Mouse (Mus musculus) left cerebral cortex, postnatal 4 days (tissue): ENCODE data around the gene Adgrd1. TPM values are rescaled to one million over a fixed set of nuclear protein-coding genes. Genes with fewer than 3 reads are reported as not detected.

Experiments used
- DNase-seq: peaks from one replicate; pipeline ENCODE4 v3.0.0-alpha.2; 2022
- intact Hi-C: fragments of 180-260 bp; cut with DNase I; formaldehyde crosslinking; loops from one replicate; pipeline ENCODE4 v1.15.1; 2025
- total RNA-seq, 2 experiments: library from RNA; stranded (reverse); gene quantifications; 2 replicates each; pipeline ENCODE4 v1.2.3; 2021

The Adgrd1 gene
- total RNA-seq, result under 1 TPM; 0.28 to 0.38 TPM

DNA sequence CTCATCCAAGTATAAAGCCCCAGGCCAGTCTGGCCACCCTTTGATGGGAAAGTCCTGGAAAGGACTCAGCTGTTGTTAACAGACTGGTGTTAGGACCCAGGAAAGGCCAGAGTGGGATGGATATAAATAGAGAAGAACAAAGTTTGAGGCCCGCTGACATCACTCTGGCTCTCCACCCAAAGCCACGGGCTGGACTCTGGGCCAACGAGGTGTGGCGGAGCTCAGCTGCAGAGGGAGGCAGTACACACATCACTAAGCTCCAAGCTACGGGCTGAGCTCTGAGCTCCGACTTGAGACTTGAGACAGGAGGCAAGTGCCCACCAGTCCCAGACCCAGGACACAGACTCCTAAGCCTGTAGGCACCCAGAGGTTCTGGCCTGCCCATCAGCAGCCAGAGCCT, at the start of gene Adgrd1:
Adgrd1 (plus strand) TSS at position 240 of the 400 bp plus-strand sequence.
- DNase-seq, result no peak
- intact Hi-C loops, result no loop called here

DNA sequence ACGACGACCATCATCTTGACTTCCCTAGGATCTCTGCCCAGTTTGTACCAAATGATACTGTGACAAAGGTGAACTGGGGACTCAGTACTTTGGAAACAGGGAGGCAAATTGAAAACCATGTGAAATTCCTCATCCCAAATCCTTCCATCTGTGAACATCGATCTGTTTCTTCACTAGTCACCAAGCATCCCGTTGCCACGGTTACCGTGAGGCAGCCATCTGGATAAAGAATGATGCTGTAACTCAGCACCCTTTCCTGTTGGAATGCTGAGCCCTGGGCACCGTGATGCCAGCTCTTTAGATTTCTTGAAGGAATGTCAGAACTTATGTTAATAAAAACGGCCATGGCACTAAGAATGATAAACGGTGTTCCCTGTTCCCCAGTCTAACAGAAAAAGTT, 47.2 kb upstream of the Adgrd1 start:
- intact Hi-C loops, result no loop called here
- DNase-seq, result peak; percentile 62

DNA sequence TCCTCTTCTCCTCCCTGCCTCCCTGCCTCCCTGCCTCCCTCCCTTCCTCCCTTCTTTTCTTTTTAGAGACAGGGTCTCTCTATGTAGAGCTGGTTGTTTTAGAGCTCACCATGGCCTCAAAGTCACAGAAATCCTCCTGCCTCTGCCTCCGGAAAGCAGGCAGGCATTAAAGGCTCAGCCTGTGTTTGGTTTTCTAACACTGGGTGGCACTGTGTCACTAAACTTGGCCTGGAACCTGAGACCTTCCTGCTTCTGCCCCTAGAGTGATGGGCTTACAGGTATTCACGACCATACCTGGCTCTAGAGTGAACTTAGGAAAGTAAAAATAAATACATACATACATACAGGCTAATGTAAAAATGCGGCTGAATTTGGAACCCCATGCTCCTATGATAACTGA, 44.6 kb upstream of the Adgrd1 start:
- DNase-seq, result no peak

DNA sequence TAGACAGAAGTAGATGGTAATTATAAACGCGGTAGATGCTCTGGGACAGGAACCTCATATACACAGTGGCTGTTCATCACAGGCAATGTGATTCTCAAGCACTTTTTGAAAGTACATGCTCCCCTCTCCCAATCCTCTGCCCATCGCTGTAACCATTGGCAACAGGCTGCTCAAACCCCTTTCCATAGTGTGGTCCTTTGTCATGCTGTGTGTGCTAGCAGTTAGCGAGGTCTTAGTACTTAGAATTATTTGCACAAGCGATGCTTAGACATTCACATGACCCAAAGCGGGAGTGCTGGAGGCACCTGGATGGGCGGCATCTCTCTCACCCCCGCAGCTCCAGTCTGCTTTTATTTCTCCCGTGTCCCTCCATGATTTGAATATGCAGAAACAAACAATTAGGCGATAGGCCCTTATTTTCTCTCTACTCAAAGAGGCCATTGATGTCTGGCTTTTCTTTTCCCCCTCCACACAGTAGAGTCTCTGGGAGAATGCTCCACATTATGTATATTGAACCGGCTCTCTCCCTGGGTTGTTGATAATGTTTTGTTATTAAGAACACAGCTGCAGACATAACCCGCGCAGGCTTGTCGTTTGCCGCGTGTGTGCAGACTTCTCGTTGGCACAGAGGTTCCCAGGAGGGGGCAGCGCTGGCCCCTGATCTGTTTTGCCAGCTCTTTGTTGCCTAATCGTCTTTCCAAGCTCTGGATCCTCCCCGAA, 43.8 kb upstream of the Adgrd1 start:
- intact Hi-C loops, result no loop called here
- DNase-seq, result no peak

More for the DNA sequence above, 44.6 kb upstream of the Adgrd1 start:
- intact Hi-C loops, result no loop called here

DNA sequence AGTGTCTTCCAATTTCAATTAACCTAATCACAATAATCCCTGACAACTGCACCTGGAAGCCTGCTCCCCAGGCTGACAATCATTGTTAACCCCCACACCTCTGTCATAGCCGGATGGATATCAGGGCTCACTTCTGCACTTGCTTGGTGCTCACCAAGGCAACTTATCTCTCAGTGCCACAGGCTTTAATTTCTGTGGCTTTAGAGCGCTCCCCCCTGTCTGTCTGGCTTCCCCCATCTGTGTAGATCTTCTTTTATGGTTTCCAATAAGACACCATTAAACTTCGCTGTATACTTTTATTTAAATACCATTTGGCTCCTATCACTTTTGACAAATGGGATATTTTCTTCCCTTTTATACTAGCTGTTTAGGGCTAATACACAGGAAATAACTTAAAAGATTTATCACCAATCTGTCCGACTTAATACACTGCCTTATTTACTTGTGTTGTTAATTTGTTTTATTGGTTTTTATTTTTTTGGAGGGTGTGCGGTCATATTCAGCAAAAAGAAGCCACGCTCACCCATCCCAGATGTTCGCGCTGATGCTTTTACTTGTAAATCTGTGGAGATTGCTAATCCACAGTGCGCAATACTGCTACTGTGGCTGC, 41.8 kb upstream of the Adgrd1 start:
- intact Hi-C loops, result no loop called here
- DNase-seq, result no peak

DNA sequence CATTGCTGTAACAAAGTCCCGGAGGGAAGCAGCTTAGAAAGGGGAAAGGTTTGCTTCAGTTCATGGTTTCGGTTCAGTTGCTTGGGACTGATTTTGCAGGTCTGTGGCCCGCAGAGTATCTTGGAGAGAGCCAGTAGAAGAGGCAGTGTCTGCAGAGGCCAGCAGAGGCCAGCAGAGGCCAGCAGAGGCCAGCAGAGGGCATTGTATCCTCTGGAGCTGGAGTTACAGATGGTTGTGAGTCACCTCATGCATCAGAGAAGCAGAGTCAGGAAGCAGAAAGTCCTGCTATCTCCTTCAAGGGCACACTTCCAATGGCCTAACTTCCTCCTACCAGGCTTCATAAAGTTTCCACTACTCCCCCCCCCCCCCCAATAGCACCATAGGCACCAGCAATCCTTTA, 37.4 kb upstream of the Adgrd1 start:
- intact Hi-C loops, result no loop called here
- no peak for DNase-seq

DNA sequence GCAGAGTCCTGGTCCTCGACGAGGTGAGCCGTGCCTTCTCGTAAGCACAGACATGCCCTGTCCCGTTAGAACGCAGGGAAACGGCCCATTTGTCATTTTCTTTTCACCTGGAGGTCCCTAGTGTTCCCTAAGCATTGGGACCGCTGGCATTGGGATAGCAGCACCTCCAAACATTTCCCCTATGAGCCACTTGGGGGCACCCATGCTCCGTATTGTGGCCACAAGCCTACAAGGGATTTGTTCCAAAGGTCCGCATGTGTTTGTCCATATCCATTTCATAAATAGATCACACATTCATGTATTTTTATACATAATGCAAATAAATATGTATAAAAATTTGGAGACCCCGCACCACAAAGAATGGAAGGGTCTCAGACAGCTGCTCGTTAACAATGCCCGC, 35.0 kb upstream of the Adgrd1 start:
- intact Hi-C loops, result loop anchor here (2.0 to 5.0 kb wide), 3 partner anchors 116 to 661 kb away; no protein-coding TSS in a partner anchor
- DNase-seq, result peak; percentile 73

DNA sequence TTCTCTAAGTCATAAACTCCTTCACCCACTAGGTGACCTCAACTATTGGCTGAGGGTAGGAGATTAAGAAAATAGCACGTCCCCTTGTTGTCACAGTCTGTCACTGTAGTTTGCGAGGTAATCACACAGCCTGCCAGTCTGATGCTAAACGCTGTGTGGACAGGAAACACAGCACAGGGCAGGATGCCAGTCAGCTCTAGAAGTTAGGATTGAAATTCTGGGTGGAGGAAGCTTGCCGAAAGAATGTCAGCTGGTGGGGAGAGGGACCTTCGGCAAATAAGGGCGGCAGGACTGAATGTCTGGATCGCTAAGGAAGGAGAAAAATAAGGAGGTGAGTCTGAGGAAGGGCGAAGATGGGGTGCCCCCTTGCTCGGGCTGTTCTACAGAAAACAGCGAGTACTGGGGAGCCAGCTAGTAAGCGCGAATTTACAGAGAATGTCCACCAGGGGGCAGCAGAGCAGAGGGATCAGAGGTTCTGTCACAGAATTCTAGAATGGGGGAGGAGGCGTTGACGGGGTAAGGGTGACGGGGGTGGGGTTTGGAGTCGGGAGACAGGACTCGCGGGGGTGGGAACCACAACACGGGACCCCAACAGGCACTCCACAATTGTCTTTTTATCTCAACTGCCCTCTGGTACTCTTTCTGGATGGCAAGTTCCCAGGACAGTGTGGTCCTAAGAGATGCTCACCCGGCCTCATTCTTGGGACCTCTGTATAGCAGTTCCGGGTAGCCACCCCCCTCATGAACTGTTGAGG, 33.3 kb upstream of the Adgrd1 start:
- DNase-seq, result peak; percentile 87
- intact Hi-C loops, result loop anchor here (5.0 kb wide), 2 partner anchors 114 to 659 kb away; no protein-coding TSS in a partner anchor

DNA sequence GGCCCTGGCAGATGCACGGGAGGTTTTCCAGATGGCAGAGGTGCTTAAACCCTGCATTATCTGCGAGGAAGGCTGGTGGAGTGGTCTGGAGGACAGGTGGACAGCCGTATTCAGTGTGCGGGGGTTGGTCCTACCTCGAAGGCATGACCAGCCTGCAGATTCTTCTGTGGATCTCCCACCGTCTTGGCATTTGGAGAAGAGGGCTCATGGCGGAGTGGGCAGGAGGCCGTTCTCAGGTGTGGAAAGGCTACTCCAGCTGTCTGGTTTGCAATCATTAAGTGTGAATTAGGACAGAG, 32.8 kb upstream of the Adgrd1 start:
- intact Hi-C loops, result loop anchor here (5.0 kb wide), 2 partner anchors 114 to 659 kb away; no protein-coding TSS in a partner anchor

DNA sequence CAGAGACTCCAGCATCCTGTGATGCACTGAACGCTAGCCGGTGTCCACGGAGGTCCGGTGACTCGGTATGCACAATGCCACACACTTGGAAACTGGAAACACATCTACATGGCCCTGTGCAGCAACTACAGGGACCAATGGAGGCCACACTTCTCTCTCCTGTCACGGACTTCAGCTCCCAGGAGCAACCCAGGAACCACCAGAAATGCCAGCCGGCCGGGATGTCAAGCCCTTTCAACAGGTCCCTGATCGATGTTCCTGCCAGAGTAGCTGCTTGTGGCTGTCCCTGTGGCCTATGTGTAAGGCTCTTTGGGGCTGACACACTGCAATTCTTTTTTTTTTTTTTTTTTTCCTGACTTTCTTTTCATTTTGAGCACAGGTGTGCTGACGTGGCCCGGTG, 32.4 kb upstream of the Adgrd1 start:
- DNase-seq, result no peak
- intact Hi-C loops, result loop anchor here (5.0 kb wide), 2 partner anchors 113 to 658 kb away; no protein-coding TSS in a partner anchor

More for the DNA sequence above, 32.8 kb upstream of the Adgrd1 start:
- no peak for DNase-seq

DNA sequence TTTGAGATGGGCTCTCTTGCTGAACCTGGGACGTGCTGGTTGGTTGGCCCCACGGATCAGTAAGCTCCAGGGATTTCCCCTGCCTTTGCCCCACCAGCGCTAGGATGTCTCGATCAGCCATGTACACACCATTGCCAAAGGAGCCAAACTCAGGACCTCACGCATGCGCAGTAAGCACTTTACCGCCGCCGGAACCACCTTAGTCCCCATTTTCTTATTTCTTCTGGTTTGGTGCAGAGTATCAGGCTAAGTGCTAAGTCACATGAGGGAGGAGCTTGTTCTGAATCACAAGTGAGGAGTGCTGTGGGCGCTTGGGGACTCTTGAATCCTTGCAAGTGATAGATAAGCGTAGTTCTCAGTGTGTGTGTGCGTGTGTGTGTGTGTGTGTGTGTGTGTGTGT, 31.2 kb upstream of the Adgrd1 start:
- intact Hi-C loops, result no loop called here
- no peak for DNase-seq

DNA sequence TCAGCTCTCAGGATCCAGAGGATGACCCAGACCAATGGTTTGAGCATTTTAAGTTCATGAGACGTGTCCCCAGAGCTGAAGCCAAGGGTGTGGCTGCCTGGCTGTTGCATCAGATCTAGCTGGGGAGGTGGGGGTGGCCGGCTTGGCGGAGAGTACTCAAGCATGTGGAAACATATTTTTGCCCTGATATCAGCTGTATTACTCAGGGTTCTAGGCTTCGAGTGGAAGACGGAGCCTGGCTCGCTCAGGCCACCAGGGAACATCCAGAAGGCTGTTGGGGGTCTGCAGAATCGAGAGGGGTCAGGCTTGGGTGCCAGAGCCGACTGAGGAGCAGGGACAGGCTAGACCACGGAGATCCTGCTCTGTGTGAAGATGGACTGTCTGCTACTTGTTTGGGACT, 30.6 kb upstream of the Adgrd1 start:
- intact Hi-C loops, result no loop called here
- no peak for DNase-seq

DNA sequence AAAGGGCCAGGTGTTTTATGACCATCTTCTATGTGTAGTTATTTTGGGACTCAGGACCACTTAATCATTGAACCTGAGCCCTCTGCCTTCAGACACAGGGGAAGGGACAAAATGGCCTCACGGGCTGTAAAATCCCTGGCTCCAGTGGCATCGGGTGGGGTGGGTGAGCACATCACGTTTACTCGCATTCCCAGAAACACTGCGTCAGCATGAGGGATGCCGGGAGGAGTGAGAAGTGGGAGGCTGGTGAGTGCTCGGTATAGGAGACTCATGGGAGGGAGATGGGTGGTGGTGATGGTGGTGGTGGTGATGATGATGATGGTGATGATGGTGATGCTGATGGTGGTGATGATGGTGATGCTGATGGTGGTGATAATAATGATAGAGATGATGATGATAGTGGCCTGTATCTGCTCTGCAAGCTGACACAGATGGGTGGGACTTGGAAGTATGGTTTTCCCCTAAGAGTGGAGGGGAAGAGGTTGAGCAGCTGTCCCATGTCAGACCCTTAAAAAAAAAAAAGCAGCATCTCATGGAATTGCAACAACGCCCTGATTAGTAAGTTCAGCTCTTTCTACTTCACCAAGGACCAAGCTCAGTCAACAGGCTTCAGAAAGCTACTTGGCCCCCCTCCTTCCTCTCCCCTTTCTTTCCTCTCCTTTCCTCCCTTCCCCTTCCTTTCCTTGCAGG, 29.9 kb upstream of the Adgrd1 start:
- DNase-seq, result no peak
- intact Hi-C loops, result no loop called here

DNA sequence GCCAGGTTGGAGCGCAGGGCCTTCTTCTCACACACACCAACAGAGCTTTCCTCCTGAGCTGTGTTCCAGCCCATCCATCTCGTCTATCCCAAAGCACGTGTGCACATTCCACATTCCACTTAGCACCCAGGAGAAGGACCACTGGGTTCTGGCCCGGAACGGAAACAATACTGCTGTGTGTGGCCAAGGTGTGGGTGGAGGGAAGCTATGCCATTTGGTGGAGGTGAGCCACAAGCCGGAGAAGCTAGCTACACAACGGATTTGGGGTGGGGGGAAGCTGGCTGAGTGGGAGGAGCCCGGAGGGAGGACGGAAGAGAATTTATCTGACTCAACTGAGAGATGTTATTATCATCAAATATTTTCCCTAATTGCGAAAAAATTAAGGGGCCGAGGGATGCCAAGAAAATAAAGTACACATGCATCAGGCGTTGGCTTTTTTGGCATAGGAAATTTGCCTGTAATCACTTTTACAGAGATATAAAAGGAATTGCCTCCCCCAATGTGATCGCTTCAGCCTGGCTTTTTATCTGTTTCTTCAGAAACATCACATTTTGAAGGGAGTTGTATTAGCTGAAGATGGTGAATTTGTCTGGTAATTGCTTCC, 29.2 kb upstream of the Adgrd1 start:
- intact Hi-C loops, result no loop called here
- no peak for DNase-seq

DNA sequence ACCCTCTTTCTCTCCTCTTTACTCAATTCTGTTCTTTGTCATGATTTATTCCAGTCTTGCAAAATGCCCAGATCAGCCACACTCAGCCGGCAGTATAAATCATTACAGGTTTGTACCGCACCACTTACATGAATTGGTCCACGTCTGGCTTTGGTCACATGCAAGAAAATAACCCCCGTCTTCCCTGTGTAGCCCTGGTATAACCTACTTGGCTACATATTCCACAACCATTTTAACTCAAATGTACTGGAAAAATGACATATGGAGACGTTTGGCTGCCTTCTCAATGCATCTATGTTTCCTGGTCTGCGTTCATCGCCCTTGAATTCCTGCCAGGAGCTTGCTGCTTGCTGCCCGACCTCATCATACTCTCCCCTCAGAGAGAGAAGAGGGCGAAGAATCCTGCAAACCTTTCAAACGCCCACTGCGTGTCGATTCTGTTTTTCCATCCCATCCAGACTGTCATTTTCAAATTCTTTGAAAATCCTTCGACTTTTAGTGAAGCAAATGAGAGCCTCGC, 24.7 kb upstream of the Adgrd1 start:
- intact Hi-C loops, result no loop called here
- peak; percentile 86 for DNase-seq

DNA sequence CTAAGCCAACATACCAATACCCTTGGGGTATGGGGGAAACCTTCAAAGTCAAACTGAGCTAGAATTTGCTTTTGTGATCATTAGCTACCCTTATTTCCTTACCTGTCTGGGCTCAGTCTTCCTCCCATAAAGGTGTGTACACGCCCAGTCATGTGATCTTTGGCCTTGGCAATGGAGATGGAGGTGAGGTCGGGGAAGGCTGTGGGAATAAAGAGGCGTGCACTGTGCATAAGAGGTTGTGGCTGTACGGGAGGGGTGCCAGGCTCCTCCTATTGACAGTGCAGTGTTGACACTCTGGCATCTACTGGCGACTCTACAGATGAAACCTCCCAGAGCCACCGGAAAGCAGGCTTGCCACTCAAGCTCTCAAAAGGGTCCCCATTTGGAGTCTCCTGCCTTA, 23.1 kb upstream of the Adgrd1 start:
- intact Hi-C loops, result no loop called here
- DNase-seq, result no peak

DNA sequence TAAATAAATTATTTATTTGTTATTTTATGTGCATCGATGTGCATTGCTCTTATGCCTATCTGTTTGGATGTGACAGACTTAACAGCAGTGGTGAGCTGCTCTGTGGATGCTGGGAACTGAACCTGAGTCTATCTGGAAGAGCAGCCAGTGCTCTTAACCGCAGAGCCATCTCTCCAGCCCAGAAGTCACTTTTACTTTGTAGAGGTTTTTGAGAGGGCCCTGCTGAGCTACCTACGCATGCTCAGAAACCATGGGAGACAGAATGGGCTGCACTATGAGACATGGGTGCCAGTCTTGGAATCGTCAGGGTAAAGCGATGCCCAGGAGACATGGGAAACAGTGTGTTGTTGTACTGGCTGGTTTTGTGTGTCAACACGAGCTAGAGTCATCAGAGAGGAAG, 20.5 kb upstream of the Adgrd1 start:
- DNase-seq, result no peak
- intact Hi-C loops, result no loop called here

DNA sequence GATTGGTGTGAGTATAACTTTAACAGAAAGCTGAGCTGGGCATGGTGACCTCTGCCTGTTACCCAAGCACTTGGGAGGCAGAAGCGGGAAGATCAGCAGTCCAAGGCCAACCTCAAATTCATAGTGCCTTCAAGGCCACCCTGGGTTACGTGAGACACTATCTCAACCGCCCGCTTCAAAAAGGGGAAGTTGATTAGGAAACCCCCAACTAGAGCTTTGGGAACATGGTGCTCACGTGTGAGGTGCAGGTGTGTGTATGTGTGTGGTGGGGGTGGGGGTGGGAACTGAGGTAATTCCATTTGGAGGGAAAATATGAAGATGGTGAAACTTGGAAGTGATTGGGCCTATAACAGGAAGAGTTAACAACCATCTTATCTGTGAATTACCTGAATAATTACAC, 19.3 kb upstream of the Adgrd1 start:
- DNase-seq, result no peak
- intact Hi-C loops, result no loop called here

DNA sequence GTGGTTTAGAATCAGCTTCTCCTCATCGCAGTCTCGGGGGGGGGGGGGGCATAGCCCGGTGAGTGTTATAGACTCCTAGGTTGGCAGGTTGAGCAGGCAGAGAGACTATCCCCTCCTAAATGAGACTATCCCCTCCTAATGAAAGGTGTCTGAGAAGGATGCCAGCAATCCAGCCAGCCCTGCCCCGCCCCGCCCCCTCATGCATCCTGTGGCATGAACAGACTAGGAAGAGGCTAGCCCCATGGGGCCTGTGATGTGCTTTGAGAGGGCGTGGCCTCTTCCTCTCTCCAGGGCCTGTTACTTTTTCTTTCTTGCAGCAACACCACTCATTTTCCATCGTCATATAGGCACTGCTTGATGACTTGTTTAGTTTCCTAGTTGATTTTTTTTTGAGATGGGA, 15.0 kb upstream of the Adgrd1 start:
- intact Hi-C loops, result no loop called here

DNA sequence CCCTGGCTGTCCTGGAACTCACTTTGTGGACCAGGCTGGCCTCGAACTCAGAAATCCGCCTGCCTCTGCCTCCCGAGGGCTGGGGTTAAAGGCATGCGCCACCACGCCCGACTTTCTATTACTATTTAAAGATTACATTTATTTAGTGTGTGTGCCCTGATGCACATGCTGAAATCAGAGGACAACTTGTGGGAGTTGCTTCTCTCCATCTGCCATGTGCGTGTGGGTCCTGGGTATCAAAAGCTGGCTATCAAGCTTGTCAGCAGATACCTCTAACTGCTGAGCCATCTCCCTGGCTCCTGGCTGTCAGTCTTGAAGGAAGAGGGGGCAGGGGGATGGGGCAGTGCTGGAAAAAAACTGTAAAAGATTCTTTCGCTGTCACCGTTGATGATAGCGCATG, 11.4 kb upstream of the Adgrd1 start:
- no peak for DNase-seq
- intact Hi-C loops, result no loop called here

More for the DNA sequence above, 15.0 kb upstream of the Adgrd1 start:
- no peak for DNase-seq
